Mouse (Mus musculus) embryonic facial prominence, embryonic 14.5 days (tissue): ENCODE results near the gene Bcl2l12. TPM values are rescaled to one million over a fixed set of nuclear protein-coding genes. Genes with fewer than 3 reads are reported as not detected.
"Not testable (repeated sequence)": the region's sequence is repeated elsewhere in the genome, so short reads cannot be mapped to it uniquely, and the experiment has no call there.

Experiments
- ATAC-seq: fragments of 200-750 bp; cut with Nextera tagmentation; 2 replicates; pipeline ENCODE4 v1.8.0; 2017; ENCODE audit warnings: low read depth, moderate number of reproducible peaks, moderate TSS enrichment
- DNase-seq: peaks from one replicate; pipeline ENCODE4 v3.0.0-alpha.2; 2015; ENCODE audit warnings: low spot score
- H3K27ac ChIP-seq: fragments of 300-500 bp; sonication (generic); replicated peaks from 2 replicates; pipeline ENCODE4 v1.5.1; 2014; ENCODE audit warnings: low read depth, mild to moderate bottlenecking, low read length, moderate library complexity
- H3K27me3 ChIP-seq: fragments of 300-500 bp; sonication (generic); replicated peaks from 2 replicates; pipeline ENCODE4 v1.6.1; 2014; ENCODE audit warnings: low read length; ENCODE audit not compliant: control insufficient read depth, insufficient read depth
- H3K36me3 ChIP-seq: fragments of 300-500 bp; sonication (generic); 2 replicates; pipeline ENCODE4 v1.6.1; 2014; ENCODE audit warnings: low read length, mixed read lengths; ENCODE audit not compliant: control insufficient read depth, insufficient read depth
- H3K4me1 ChIP-seq: fragments of 300-500 bp; sonication (generic); 2 replicates; pipeline ENCODE4 v1.6.1; 2014; ENCODE audit warnings: antibody characterized with exemption, low read length; ENCODE audit not compliant: control insufficient read depth, insufficient read depth
- H3K4me2 ChIP-seq: fragments of 300-500 bp; sonication (generic); 2 replicates; pipeline ENCODE4 v1.6.1; 2014; ENCODE audit warnings: low read depth, mild to moderate bottlenecking, low read length, moderate library complexity, mixed read lengths
- H3K4me3 ChIP-seq: fragments of 300-500 bp; sonication (generic); 2 replicates; pipeline ENCODE4 v1.5.1; 2014; ENCODE audit warnings: low read depth, mild to moderate bottlenecking, low read length
- H3K9ac ChIP-seq: fragments of 300-500 bp; sonication (generic); 2 replicates; pipeline ENCODE4 v1.6.1; 2014; ENCODE audit warnings: low read depth, mild to moderate bottlenecking, low read length, moderate library complexity, mixed read lengths
- H3K9me3 ChIP-seq: fragments of 300-500 bp; sonication (generic); 2 replicates; pipeline ENCODE4 v1.6.1; 2016; ENCODE audit warnings: low read length; ENCODE audit not compliant: control insufficient read depth
- WGBS: fragments of 180-500 bp; shearing (Covaris S2); extraction: QIAGEN DNeasy Blood & Tissue Kit; methylation state at CpG from one replicate; pipeline ENCODE4 v1.1.7; 2014; 5-methylcytosine and 5-hydroxymethylcytosine counted together
- polyA plus RNA-seq: library from polyadenylated mRNA; unstranded; fragments of >200 nt; fragmentation: Nextera tagmentation; extraction: Ambion mirVana; gene quantifications from 2 replicates; pipeline ENCODE4 v1.2.1, GENCODE M21; 2014

The Bcl2l12 gene
- polyA plus RNA-seq, 1 experiment from 2014 or later: 43.2 TPM

GRCm38 (mm10) chr7:45024281-45025248 lies 26.1 kb upstream of the Bcl2l12 start:
- H3K36me3 ChIP-seq: peaks cover 29% of the 10 kb centered on the region
- H3K4me2 ChIP-seq: no peak overlapping the region
- no peaks in the 10 kb centered on the region for H3K9me3 ChIP-seq
- DNase-seq (no peak), ATAC-seq (no peak)
- 87% methylated on average over 15 of the region's 15 CpGs for whole genome bisulfite sequencing
- H3K4me1 ChIP-seq: no peaks in the 10 kb centered on the region
- no peak overlapping the region for H3K4me3 ChIP-seq
- H3K9ac ChIP-seq: no peak overlapping the region
- H3K27me3 ChIP-seq: no peaks in the 10 kb centered on the region
- H3K27ac ChIP-seq: 0 out of 2 replicates have a peak overlapping the region, but pooled peaks have one; percentile 2

GRCm38 (mm10) chr7:45023711-45024110 lies 25.2 kb upstream of the Bcl2l12 start:
- not testable (repeated sequence) for H3K4me1 ChIP-seq, H3K9me3 ChIP-seq, DNase-seq, H3K9ac ChIP-seq, H3K27me3 ChIP-seq, H3K4me3 ChIP-seq, ATAC-seq, H3K4me2 ChIP-seq, H3K27ac ChIP-seq
- 75% methylated on average over 5 of the region's 5 CpGs for whole genome bisulfite sequencing
- peaks cover 20% of the 10 kb centered on the region for H3K36me3 ChIP-seq

- Histone ChIP-seq H3K36me3 (no peaks in the 10 kb centered on the region), H3K27me3 (no peaks in the 10 kb centered on the region), H3K27ac (no peak overlapping the region), H3K4me2 (no peak overlapping the region), H3K4me1 (peaks cover 11% of the 10 kb centered on the region; the same call in 1 of the 2 replicates), H3K4me3 (no peak overlapping the region), H3K9ac (no peak overlapping the region), H3K9me3 (no peaks in the 10 kb centered on the region)
- no peak for ATAC-seq
- 80% methylated on average over 9 of the region's 9 CpGs for WGBS
- no peak for DNase-seq
Observed at GRCm38 (mm10) chr7:45020225-45020624, 21.7 kb upstream of the Bcl2l12 start.

- Histone ChIP-seq H3K27ac (no peak overlapping the region), H3K36me3 (0 out of 2 replicates have a peak, but pooled peaks cover under 1% of the 10 kb centered on the region), H3K4me3 (peak overlapping the region; percentile 88), H3K4me1 (peaks cover 19% of the 10 kb centered on the region), H3K4me2 (peak overlapping the region; percentile 70), H3K9me3 (no peaks in the 10 kb centered on the region), H3K9ac (no peak overlapping the region), H3K27me3 (no peaks in the 10 kb centered on the region)
- DNase-seq: peak; percentile 76
- WGBS: 39% methylated on average over 8 of the region's 8 CpGs
- ATAC-seq: no peak
Observed at GRCm38 (mm10) chr7:45019031-45019571, 20.6 kb upstream of the Bcl2l12 start.

GRCm38 (mm10) chr7:45017242-45018061 lies 18.9 kb upstream of the Bcl2l12 start, which contains the start of gene Rras:
TSS of gene Rras (plus strand) at chr7:45017961.
- WGBS: under 1% methylated on average over 36 of the region's 36 CpGs
- DNase-seq (peak; percentile 100), ATAC-seq (peak; percentile 91)
- Histone ChIP-seq H3K9me3 (no peaks in the 10 kb centered on the region), H3K27ac (peak within 1 kb of the TSS; percentile 97), H3K4me3 (peak within 1 kb of the TSS; percentile 88), H3K9ac (peak within 1 kb of the TSS; percentile 67), H3K36me3 (peaks cover 17% of the 10 kb centered on the region), H3K4me1 (peaks cover 19% of the 10 kb centered on the region), H3K27me3 (no peaks in the 10 kb centered on the region), H3K4me2 (peak within 1 kb of the TSS; percentile 70)

- WGBS: 0% methylated on average over 4 of the region's 4 CpGs
- Histone ChIP-seq H3K4me3 (peak overlapping the region; percentile 88), H3K4me2 (peak overlapping the region; percentile 70), H3K9me3 (no peaks in the 10 kb centered on the region), H3K27me3 (no peaks in the 10 kb centered on the region), H3K9ac (peak overlapping the region; percentile 67), H3K36me3 (peaks cover 24% of the 10 kb centered on the region), H3K4me1 (peaks cover 19% of the 10 kb centered on the region), H3K27ac (peak overlapping the region; percentile 97)
- no peak for ATAC-seq
- DNase-seq: no peak
Observed at GRCm38 (mm10) chr7:45016761-45017160, 18.2 kb upstream of the Bcl2l12 start.

- peaks cover 31% of the 10 kb centered on the region for H3K36me3 ChIP-seq
- DNase-seq (peak; percentile 100), ATAC-seq (peak; percentile 91)
- peak within 1 kb of the TSS; percentile 88 for H3K4me3 ChIP-seq
- peak within 1 kb of the TSS; percentile 97 for H3K27ac ChIP-seq
- H3K4me1 ChIP-seq: peaks cover 19% of the 10 kb centered on the region
- H3K9ac ChIP-seq: peak within 1 kb of the TSS; percentile 97
- H3K9me3 ChIP-seq: no peaks in the 10 kb centered on the region
- H3K4me2 ChIP-seq: peak within 1 kb of the TSS; percentile 71
- H3K27me3 ChIP-seq: no peaks in the 10 kb centered on the region
- WGBS: under 1% methylated on average over 51 of the region's 69 CpGs
Observed at GRCm38 (mm10) chr7:45015957-45016612, 17.6 kb upstream of the Bcl2l12 start, which contains the start of gene Scaf1. TSS of gene Scaf1 (minus strand) at chr7:45016363.
